Mouse (Mus musculus) mature B cell (primary cell): ENCODE measurements around the gene As3mt.

ENCODE experiments used
- in situ Hi-C: fragments of 300-500 bp; cut with MboI; formaldehyde crosslinking; loops from 2 replicates; pipeline ENCODE4 v1.14.3; 2019

The As3mt gene

DNA sequence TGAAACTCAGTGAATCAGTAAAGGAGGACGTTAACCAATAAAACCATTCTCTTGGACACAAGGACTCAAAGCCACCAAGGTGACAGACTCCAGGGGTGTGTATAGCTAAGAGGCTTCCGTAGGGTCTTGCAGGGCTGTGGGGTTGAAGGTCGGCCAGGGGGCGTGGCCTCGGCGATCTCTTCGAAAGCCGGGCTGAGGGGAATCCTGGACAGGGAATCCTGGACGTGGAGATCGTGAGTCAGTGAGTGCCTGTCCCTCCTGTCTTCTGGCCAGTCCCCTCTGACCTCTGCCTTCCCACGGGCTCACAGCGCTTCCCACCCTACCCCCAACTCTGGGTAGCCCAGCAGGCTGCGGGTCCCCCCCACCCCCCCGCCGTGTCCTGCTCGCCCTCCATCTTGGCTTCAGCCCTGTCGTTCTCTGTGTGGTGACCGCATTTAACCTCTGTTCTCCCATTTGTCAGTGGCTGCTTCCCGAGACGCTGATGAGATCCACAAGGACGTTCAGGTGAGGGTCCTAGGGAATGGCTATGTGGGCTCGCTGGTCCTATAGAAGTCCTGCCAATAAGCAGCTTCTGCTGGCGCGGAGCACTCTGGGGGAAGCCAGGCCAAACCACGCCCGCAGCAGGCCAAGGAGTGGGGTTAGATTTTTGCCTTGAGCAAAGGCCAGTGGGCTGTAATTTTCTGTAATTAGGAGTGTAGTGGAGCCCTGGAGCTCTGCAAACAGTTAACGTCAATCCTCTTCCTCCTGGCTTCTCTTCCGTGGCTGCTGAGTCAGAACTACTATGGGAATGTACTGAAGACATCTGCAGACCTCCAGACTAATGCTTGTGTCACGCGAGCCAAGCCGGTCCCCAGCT is at the start of gene As3mt:
Gene As3mt (plus strand): TSS at position 163 of the 856 bp plus-strand sequence.
- in situ Hi-C loops: no loop called here

DNA sequence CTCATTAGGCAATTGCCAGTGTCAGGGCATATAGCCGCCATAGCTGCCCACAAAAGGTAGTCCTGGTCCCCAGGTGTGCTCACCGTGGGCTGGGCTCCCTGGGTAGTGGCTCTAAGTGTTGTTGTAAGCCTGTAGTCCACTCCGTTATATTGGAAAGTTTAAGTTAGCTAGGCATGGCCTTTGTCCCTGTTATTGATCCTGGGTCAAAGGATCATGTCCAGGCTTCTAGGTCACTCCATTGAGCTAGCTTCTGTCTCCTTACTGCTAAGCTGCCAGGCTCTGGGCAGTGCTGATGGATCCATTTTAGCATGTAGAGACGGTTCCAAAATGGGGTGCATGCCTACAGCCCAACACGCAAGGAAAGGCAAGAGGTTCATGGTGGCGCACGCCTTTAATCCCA is 48.9 kb upstream of the As3mt start:
- in situ Hi-C loops: no loop called here

GRCm38 (mm10) chr19:46658851-46659250 is 48.4 kb upstream of the As3mt start:
- in situ Hi-C loops: no loop called here

DNA sequence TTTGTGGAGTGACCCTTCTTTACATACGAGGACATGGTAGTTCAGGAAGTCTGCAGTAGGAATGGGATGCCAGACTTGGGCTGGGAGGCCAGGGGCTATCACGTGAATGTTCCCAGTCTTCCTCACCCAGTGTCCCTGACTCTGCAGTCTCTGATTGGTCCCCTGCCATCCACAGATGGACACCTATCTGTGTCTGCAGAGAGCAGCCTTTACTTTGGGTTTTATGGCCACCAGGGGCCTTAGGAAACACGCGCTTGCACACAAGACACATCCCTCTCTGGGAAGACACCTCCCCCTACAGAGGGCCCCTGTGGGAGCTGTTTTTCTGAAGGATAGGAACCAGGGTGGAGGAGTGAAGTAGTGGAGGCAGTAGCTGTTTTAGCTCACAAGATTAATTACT is 45.7 kb upstream of the As3mt start:
- in situ Hi-C loops: loop anchor here (10.0 kb wide), 1 partner anchor 203 kb away; no protein-coding TSS in a partner anchor

GRCm38 (mm10) chr19:46662214-46662613 is 45.0 kb upstream of the As3mt start:
- in situ Hi-C loops: loop anchor here (10.0 kb wide), 1 partner anchor 203 kb away; no protein-coding TSS in a partner anchor

GRCm38 (mm10) chr19:46662784-46663183 is 44.5 kb upstream of the As3mt start:
- in situ Hi-C loops: loop anchor here (10.0 kb wide), 1 partner anchor 202 kb away; no protein-coding TSS in a partner anchor

DNA sequence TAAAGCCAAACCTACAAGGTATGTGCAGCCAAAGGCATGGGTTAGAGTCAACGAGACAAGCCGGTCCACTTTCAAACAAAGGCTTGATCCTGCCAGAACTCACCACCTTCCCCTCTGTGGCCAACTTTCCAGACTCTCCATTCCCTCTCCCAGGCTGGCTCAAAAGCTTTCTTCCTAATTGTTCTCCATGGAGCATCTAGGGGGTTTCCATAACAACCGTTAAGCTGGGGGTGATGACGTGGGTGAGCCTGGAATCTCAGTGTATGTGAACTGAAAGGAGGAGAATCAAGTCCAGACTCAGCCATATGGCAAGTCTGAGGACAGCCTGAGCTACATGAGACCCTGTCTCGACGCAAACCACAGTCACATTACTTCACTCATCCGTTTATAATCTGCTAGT is 41.8 kb upstream of the As3mt start:
- in situ Hi-C loops: loop anchor here (10.0 kb wide), 1 partner anchor 199 kb away; no protein-coding TSS in a partner anchor

DNA sequence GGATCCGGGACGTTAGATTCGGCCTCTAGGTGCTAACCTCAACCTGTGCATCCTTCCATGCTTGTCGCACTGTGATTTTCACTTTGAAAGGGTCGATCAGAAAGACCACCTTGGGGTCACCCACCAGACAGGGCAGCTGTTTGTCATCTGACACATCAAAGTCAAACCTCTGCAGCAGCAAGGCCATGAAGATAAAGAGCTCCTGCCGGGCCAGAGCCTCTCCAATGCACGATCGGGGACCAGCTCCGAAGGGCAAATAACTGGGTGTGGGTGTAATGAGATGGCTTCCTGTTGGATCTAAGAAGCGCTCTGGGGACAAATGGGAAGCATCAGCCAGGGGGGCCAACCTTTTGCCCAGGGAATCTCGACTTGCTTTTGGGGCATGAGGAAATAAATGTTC is 40.0 kb upstream of the As3mt start:
- in situ Hi-C loops: loop anchor here (10.0 kb wide), 1 partner anchor 198 kb away; no protein-coding TSS in a partner anchor

- in situ Hi-C loops: loop anchor here (10.0 kb wide), 1 partner anchor 197 kb away; no protein-coding TSS in a partner anchor
These were observed 39.0 kb upstream of the As3mt start for GRCm38 (mm10) chr19:46668263-46668662.

GRCm38 (mm10) chr19:46669802-46670201 is 37.5 kb upstream of the As3mt start:
- in situ Hi-C loops: loop anchor here (5.0 to 10.0 kb wide), 2 partner anchors 72 to 195 kb away; no protein-coding TSS in a partner anchor

DNA sequence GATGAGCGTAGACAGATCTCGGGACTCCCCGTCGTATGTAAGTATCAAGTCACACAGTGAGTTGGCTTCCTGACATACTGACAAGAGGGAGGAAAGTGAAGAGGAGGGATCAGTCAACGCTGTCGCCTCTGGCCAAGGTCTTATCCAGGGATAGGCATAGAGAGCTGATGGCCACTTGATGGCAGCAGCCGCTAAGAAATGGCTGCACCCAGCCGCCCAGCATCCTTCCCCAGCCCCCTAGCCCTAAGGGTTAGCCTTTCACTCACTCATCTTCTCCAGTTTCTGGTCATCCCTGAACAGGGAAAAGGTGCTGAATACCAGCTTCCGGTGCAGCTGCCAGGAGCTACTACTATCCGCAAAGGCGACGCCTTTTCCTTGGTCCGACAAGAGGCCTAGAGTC is 36.6 kb upstream of the As3mt start:
- in situ Hi-C loops: loop anchor here (5.0 kb wide), 1 partner anchor 72 kb away; no protein-coding TSS in a partner anchor

GRCm38 (mm10) chr19:46672766-46673418 is 34.4 kb upstream of the As3mt start, which contains the start of gene Cyp17a1:
Gene Cyp17a1 (minus strand): TSS chr19:46673172.
- in situ Hi-C loops: loop anchor here (5.0 kb wide), 1 partner anchor 69 kb away; no protein-coding TSS in a partner anchor

DNA sequence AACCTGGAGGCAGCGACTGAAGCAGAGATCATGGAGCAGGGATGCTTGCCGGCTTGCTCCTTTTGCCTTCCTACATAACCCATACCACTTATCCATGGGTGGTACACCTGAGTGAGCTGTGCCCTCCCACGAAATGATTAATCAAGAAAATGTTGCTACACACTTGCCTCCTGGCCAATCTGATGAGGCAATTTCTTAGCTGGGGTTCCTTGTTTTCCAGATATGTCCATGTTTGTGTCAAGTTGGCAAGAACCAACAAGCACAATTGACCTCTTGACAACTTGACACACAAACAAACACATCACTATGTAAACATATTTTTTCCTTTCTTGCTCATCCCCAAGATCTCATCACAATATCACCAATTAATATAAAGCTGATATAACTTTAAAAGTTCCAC is 31.6 kb upstream of the As3mt start:
- in situ Hi-C loops: no loop called here

GRCm38 (mm10) chr19:46679720-46680383 is 27.4 kb upstream of the As3mt start:
- in situ Hi-C loops: no loop called here

DNA sequence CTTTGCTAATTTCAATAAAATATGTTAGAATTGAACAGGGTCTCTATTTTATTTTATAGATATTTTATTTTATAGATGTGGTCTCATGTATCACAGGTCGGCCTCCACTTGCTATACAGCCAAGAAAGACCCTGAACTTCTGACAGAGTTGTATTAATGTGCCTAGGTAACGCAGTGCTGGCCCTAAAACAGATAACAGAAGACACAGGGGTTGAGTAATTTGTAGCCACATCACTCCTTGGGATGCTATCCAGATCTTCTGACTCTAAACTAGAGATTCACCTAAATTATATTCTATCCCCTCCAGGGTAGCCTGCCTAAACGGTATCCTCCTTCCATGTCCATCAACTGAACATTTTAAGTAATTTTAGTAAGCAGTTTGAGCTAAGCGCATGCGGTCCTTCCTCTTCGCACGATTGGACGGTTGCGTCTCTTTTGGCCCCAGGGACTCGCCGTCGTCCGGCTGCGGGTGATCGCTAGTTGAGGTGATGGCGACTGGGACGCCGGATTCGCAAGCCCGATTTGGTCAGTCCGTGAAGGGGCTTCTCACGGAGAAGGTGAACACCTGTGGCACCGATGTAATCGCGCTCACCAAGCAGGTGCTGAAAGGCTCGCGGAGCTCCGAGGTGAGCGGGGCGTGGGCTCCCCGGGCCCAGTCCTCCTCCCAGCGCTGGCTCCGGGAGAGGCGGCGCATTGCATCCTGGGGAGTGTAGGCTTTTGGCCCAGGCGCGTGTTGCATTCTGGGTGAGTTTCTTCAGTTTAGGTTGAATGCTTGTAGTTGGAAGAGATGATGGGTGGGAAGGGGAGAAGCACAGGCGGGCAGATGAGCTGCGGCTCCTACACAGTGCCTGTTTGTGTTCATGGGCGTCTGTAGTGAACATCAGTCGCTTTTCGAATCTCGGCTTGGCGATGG is 17.5 kb upstream of the As3mt start, which contains the start of gene Borcs7:
Gene Borcs7 (plus strand): TSS at position 447 of the 913 bp plus-strand sequence.
- in situ Hi-C loops: no loop called here

DNA sequence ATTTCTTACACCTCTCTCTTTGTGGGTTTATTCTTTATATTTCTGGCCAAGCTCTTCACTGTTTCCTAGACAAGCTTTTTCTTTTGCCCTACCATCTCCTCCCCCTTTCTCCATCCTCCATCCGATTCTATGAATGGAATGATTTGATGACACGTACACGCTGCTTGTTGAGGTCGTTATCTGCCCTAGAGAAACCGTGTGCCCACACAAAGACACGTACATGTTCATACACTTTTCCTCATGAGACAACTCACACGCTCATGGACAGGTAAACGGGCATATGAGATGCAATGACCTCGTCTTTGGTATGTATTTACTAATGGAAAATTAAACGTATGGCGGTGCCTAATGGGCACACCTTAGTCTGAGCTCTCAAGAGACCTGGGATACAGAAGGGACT is 16.9 kb upstream of the As3mt start:
- in situ Hi-C loops: no loop called here

DNA sequence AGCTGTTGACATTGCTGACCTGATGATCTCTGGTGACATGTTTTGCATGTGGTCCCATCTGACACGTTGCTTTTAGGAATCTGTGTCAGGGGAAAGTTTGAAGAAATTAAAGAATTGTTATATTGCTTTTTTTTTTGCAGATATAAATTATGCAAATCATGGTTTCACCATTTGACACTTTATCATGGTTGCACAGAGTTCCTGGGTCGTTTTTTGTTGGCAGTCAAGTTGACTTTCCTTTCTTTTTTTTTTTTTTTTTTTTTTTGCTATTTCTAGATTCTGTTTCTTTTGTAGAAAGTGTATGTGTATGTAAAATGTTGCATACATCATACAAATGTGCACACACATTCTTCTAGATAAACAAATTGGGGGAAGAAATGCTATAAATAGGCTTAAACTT is 16.2 kb upstream of the As3mt start:
- in situ Hi-C loops: no loop called here

- in situ Hi-C loops: no loop called here
These were observed 14.1 kb upstream of the As3mt start for GRCm38 (mm10) chr19:46693146-46693545.

DNA sequence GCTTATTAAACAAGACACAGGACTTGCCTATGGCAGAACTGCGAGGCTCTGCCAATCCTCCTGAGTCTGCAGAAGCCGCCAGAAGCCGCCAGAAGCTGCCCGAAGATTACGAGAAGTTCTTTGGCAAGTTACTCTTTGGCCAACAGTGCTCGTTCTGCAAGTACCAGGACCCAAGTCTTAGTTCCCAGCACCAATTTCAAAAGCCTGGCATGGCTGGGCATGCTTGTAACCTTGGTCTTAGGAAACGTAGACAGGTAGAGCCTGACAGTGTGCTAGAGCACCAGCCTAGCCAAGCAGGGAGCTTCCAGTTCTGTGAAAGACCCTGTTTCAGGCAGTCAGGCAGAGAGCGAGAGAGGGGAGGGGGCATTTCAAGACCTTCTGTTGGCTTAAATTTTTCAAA is 10.8 kb upstream of the As3mt start:
- in situ Hi-C loops: no loop called here

DNA sequence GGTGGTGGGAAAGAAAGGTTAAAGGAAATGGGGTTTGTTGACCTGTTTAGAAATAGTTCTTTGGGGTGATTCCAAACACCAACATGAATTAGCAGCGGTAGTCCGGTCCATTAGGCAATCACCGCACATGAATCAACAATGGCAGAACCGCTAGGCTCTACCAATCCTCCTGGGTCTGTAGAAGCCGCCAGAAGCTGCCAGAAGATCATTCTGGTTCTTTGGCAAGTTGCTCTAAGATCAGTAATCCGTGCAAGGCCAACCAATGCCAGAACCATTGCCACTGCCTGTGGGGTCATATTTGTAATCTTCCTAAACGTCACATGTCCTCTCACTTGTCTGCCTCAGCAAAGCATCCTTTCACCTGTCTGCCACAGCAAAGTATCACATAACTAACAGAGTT is 10.3 kb upstream of the As3mt start:
- in situ Hi-C loops: no loop called here
